8 mouse cellular contexts compared by ENCODE assay signal in genomic region chr4:94614627-94615006, GRCm38 (mm10). TPM values are rescaled to one million over a fixed set of nuclear protein-coding genes. Genes with fewer than 3 reads are reported as not detected.
DNase-seq lines count a peak whose midpoint lies in the region; ATAC-seq lines count a peak whose summit lies in the region.

No protein-coding gene starts in this region.

- H3K4me3 ChIP-seq in kidney, embryonic 14.5 days (ENCODE audit: low read length) = peak overlapping the region; percentile 72
- H3K4me3 ChIP-seq in hindbrain, embryonic 15.5 days = peak overlapping the region; percentile 89
- H3K4me3 ChIP-seq in midbrain, embryonic 14.5 days (replicated peaks; ENCODE audit: low read depth, low read length) = peak overlapping the region; percentile 51

- peak overlapping the region; percentile 81 for H3K27ac ChIP-seq in kidney, embryonic 14.5 days (ENCODE audit: low read depth, low read length)
- H3K27ac ChIP-seq in hindbrain, embryonic 15.5 days (replicated peaks) = peak overlapping the region; percentile 81
- H3K27ac ChIP-seq in midbrain, embryonic 14.5 days (replicated peaks; ENCODE audit: low read depth, low read length) = peak overlapping the region; percentile 46

- H3K27me3 ChIP-seq in kidney, embryonic 14.5 days (ENCODE audit: control insufficient read depth, insufficient read depth, low read length) = no peaks in the 10 kb centered on the region
- H3K27me3 ChIP-seq in hindbrain, embryonic 15.5 days = no peaks in the 10 kb centered on the region
- H3K27me3 ChIP-seq in midbrain, embryonic 14.5 days (ENCODE audit: control insufficient read depth, insufficient read depth, low read length) = no peaks in the 10 kb centered on the region

- H3K36me3 ChIP-seq in kidney, embryonic 14.5 days (ENCODE audit: control insufficient read depth, insufficient read depth, low read length) = no peaks in the 10 kb centered on the region
- H3K36me3 ChIP-seq in hindbrain, embryonic 15.5 days = no peaks in the 10 kb centered on the region
- H3K36me3 ChIP-seq in midbrain, embryonic 14.5 days (ENCODE audit: control insufficient read depth, insufficient read depth, low read length) = no peaks in the 10 kb centered on the region

- peak overlapping the region; percentile 69 for H3K4me2 ChIP-seq in kidney, embryonic 14.5 days (replicated peaks; ENCODE audit: low read depth, low read length)
- peak overlapping the region; percentile 71 for H3K4me2 ChIP-seq in hindbrain, embryonic 15.5 days
- H3K4me2 ChIP-seq in midbrain, embryonic 14.5 days (ENCODE audit: low read length) = peak overlapping the region; percentile 67

- H3K4me1 ChIP-seq in kidney, embryonic 14.5 days (ENCODE audit: control insufficient read depth, insufficient read depth, low read length) = peaks cover 6% of the 10 kb centered on the region; the same call in 1 of the 2 replicates
- H3K4me1 ChIP-seq in hindbrain, embryonic 15.5 days (replicated peaks) = peaks cover 17% of the 10 kb centered on the region
- peaks cover 13% of the 10 kb centered on the region; the same call in 1 of the 2 replicates for H3K4me1 ChIP-seq in midbrain, embryonic 14.5 days (ENCODE audit: control insufficient read depth, insufficient read depth, low read length)

- no peak for DNase-seq in kidney, postnatal 10 days
- DNase-seq in midbrain, embryonic 14.5 days = no peak
- DNase-seq in adrenal gland, postnatal 4 days (ENCODE audit: low spot score in 2 of 2) = no peak
- DNase-seq in layer of hippocampus, postnatal 36 days = no peak
- DNase-seq in urinary bladder, postnatal 14 days (ENCODE audit: low spot score) = no peak

- no peaks in the 10 kb centered on the region for H3K9me3 ChIP-seq in kidney, embryonic 14.5 days (ENCODE audit: control insufficient read depth, low read length)
- no peaks in the 10 kb centered on the region for H3K9me3 ChIP-seq in hindbrain, embryonic 15.5 days
- H3K9me3 ChIP-seq in midbrain, embryonic 14.5 days (ENCODE audit: control insufficient read depth, low read length) = no peaks in the 10 kb centered on the region

- under 1% methylated on average over 18 of the region's 18 CpGs for WGBS in kidney, embryonic 14.5 days
- WGBS in hindbrain, embryonic 15.5 days = under 1% methylated on average over 18 of the region's 18 CpGs
- 1% methylated on average over 18 of the region's 18 CpGs for WGBS in midbrain, embryonic 14.5 days

- H3K9ac ChIP-seq in kidney, embryonic 14.5 days (ENCODE audit: low read depth, low read length) = peak overlapping the region; percentile 79
- H3K9ac ChIP-seq in hindbrain, embryonic 15.5 days = peak overlapping the region; percentile 71
- H3K9ac ChIP-seq in midbrain, embryonic 14.5 days (replicated peaks; ENCODE audit: low read length) = peak overlapping the region; percentile 50

- ATAC-seq in kidney, embryonic 14.5 days (ENCODE audit: low FRiP score, low TSS enrichment) = peak; percentile 80
- peak; percentile 41 for ATAC-seq in common myeloid progenitor, adult 5-6 weeks (replicated peaks; ENCODE audit: low read depth, poor library complexity, severe bottlenecking)
- ATAC-seq in hindbrain, embryonic 15.5 days (ENCODE audit: low FRiP score, low read depth) = peak; percentile 87
- ATAC-seq in midbrain, embryonic 14.5 days (ENCODE audit: low FRiP score, low TSS enrichment) = peak; percentile 61

RNA-seq across cellular contexts. Expression of gene Ift74, which starts 0.3 kb away (rescaled TPM):
- 51.7 and 64.6 TPM in 2 replicates for polyA plus RNA-seq in kidney, embryonic 14.5 days (2014; fragmentation: Nextera tagmentation; extraction: Ambion mirVana)
- 24.0 and 24.3 TPM in 2 replicates for total RNA-seq in common myeloid progenitor, adult 5-6 weeks (2017)
- 21.7 and 23.3 TPM in 2 replicates for polyA plus RNA-seq in hindbrain, embryonic 15.5 days (2015; fragmentation: Nextera tagmentation; extraction: Ambion mirVana)
- polyA plus RNA-seq in midbrain, embryonic 14.5 days (2014; fragmentation: Nextera tagmentation; extraction: Ambion mirVana) = 27.8 and 32.2 TPM in 2 replicates
- 10 to 100 TPM; 21.8 to 30.8 TPM for total RNA-seq in adrenal gland, postnatal 4 days (2021)
- total RNA-seq in layer of hippocampus, postnatal 36 days (2021) = 10 to 100 TPM; 26.8 to 30.0 TPM

RNA-seq across cellular contexts. Expression of gene Plaa, which starts 11.6 kb away (rescaled TPM):
- polyA plus RNA-seq in kidney, embryonic 14.5 days (2014; fragmentation: Nextera tagmentation; extraction: Ambion mirVana) = 57.4 and 83.2 TPM in 2 replicates
- total RNA-seq in common myeloid progenitor, adult 5-6 weeks (2017) = 97.9 and 122 TPM in 2 replicates
- polyA plus RNA-seq in hindbrain, embryonic 15.5 days (2015; fragmentation: Nextera tagmentation; extraction: Ambion mirVana) = 67.2 and 70.2 TPM in 2 replicates
- 62.7 and 79.5 TPM in 2 replicates for polyA plus RNA-seq in midbrain, embryonic 14.5 days (2014; fragmentation: Nextera tagmentation; extraction: Ambion mirVana)
- 10 to 100 TPM; 60.0 to 61.9 TPM for total RNA-seq in adrenal gland, postnatal 4 days (2021)
- total RNA-seq in layer of hippocampus, postnatal 36 days (2021) = 10 to 100 TPM; 46.1 to 46.8 TPM

RNA-seq across cellular contexts. Expression of gene Lrrc19, which starts 35.3 kb away (rescaled TPM):
- 1.1 and 1.2 TPM in 2 replicates for polyA plus RNA-seq in kidney, embryonic 14.5 days (2014; fragmentation: Nextera tagmentation; extraction: Ambion mirVana)
- total RNA-seq in common myeloid progenitor, adult 5-6 weeks (2017) = not detected in 2 replicates
- 0.26 and 0.35 TPM in 2 replicates for polyA plus RNA-seq in hindbrain, embryonic 15.5 days (2015; fragmentation: Nextera tagmentation; extraction: Ambion mirVana)
- 0.29 and 0.45 TPM in 2 replicates for polyA plus RNA-seq in midbrain, embryonic 14.5 days (2014; fragmentation: Nextera tagmentation; extraction: Ambion mirVana)
- total RNA-seq in adrenal gland, postnatal 4 days (2021) = 1 to 10 TPM in 1 of 2 experiments, not detected in 1; 2.7 TPM
- total RNA-seq in layer of hippocampus, postnatal 36 days (2021) = not detected

RNA-seq across cellular contexts. Expression of gene Caap1, which starts 58.0 kb away (rescaled TPM):
- 25.1 and 25.8 TPM in 2 replicates for polyA plus RNA-seq in kidney, embryonic 14.5 days (2014; fragmentation: Nextera tagmentation; extraction: Ambion mirVana)
- 26.3 and 27.9 TPM in 2 replicates for total RNA-seq in common myeloid progenitor, adult 5-6 weeks (2017)
- polyA plus RNA-seq in hindbrain, embryonic 15.5 days (2015; fragmentation: Nextera tagmentation; extraction: Ambion mirVana) = 14.8 and 16.0 TPM in 2 replicates
- 22.8 and 24.1 TPM in 2 replicates for polyA plus RNA-seq in midbrain, embryonic 14.5 days (2014; fragmentation: Nextera tagmentation; extraction: Ambion mirVana)
- 10 to 100 TPM in 1 of 2 experiments, 1 to 10 TPM in 1; 9.9 to 11.1 TPM for total RNA-seq in adrenal gland, postnatal 4 days (2021)
- 10 to 100 TPM; 11.1 to 12.6 TPM for total RNA-seq in layer of hippocampus, postnatal 36 days (2021)

RNA-seq across cellular contexts. Expression of gene Gm10306, which starts 58.3 kb away (rescaled TPM):
- not detected in 2 replicates for polyA plus RNA-seq in kidney, embryonic 14.5 days (2014; fragmentation: Nextera tagmentation; extraction: Ambion mirVana)
- total RNA-seq in common myeloid progenitor, adult 5-6 weeks (2017) = not detected in 2 replicates
- not detected in 2 replicates for polyA plus RNA-seq in hindbrain, embryonic 15.5 days (2015; fragmentation: Nextera tagmentation; extraction: Ambion mirVana)
- polyA plus RNA-seq in midbrain, embryonic 14.5 days (2014; fragmentation: Nextera tagmentation; extraction: Ambion mirVana) = 0.63 TPM in 1 of 2 replicates, not detected in the other
- not detected for total RNA-seq in adrenal gland, postnatal 4 days (2021)
- not detected for total RNA-seq in layer of hippocampus, postnatal 36 days (2021)
